In the genomic region with DNA sequence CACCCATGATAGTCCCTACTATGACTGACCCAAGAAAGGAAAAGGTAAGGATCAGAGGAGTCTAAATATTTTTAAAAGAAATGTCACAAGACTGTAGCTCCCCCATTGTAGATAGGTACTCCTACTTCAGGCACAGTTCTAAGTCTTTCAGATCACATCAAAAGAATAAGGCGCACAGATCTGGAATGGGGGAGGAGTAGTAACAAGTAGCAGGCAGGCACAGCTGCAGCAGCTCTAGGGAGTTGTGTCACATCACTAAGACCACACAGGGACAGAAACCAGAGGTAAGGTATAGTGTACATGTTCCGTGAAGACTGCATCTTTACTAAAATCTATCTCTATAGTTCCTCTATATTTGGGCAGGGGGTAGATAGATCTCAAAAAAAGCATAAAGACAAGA, we compare ENCODE assay signal across 23 mouse cellular contexts.
"Had no signal": no experiment of that assay in that cellular context is flagged by ENCODE, and none has a peak within 500 bp of the region (broad histone marks: within the 10 kb centered on the region; RNA-seq: fewer than 3 reads in every experiment).

No protein-coding gene starts in this region.

- H3K9me3 ChIP-seq: heart, embryonic 13.5 days; heart, embryonic 15.5 days; hindbrain, embryonic 13.5 days; hindbrain, embryonic 15.5 days; limb, embryonic 13.5 days; limb, embryonic 15.5 days had no signal

- H3K27me3 ChIP-seq: heart, embryonic 13.5 days; heart, embryonic 15.5 days; hindbrain, embryonic 13.5 days; hindbrain, embryonic 15.5 days; limb, embryonic 13.5 days; limb, embryonic 15.5 days had no signal

- H3K4me2 ChIP-seq: heart, embryonic 11.5 days; heart, embryonic 13.5 days; heart, embryonic 15.5 days; hindbrain, embryonic 13.5 days; hindbrain, embryonic 15.5 days; limb, embryonic 13.5 days; limb, embryonic 15.5 days had no signal

- DNase-seq: gastrocnemius, postnatal 14 days; gastrocnemius, postnatal 36 days; heart, adult 11 months; heart, adult 2 months; heart, postnatal 14 days; heart, postnatal 36 days; kidney, adult 11 months; kidney, adult 2 months; kidney, adult 9 months; kidney, postnatal 14 days; kidney, postnatal 36 days; layer of hippocampus, adult 9-11 months; layer of hippocampus, postnatal 36 days; left cerebral cortex, postnatal 4 days had no signal

- H3K9ac ChIP-seq: heart, embryonic 13.5 days; heart, embryonic 15.5 days; hindbrain, embryonic 13.5 days; hindbrain, embryonic 15.5 days; limb, embryonic 13.5 days; limb, embryonic 15.5 days had no signal

- H3K36me3 ChIP-seq: hindbrain, embryonic 15.5 days; limb, embryonic 13.5 days had no signal

- ATAC-seq: hindbrain, postnatal 0 days; intestine, embryonic 16.5 days had no signal

- H3K27ac ChIP-seq: heart, adult 2 months; heart, embryonic 13.5 days; heart, embryonic 15.5 days; hindbrain, embryonic 13.5 days; hindbrain, embryonic 15.5 days; hindbrain, postnatal 0 days; limb, embryonic 13.5 days; limb, embryonic 15.5 days had no signal

- H3K4me1 ChIP-seq: hindbrain, embryonic 13.5 days; hindbrain, embryonic 15.5 days; limb, embryonic 13.5 days; limb, embryonic 15.5 days had no signal

- H3K4me3 ChIP-seq: heart, adult 2 months; heart, embryonic 13.5 days; heart, embryonic 15.5 days; hindbrain, embryonic 13.5 days; hindbrain, embryonic 15.5 days; limb, embryonic 13.5 days; limb, embryonic 15.5 days had no signal
